Mouse (Mus musculus): ENCODE results near the gene Reep6. TPM values are rescaled to one million over a fixed set of nuclear protein-coding genes. Genes with fewer than 3 reads are reported as not detected.

The Reep6 gene
- total and polyA plus RNA-seq, 3 experiments, result 1.3 to 72.8 (median 49.5) TPM

DNA sequence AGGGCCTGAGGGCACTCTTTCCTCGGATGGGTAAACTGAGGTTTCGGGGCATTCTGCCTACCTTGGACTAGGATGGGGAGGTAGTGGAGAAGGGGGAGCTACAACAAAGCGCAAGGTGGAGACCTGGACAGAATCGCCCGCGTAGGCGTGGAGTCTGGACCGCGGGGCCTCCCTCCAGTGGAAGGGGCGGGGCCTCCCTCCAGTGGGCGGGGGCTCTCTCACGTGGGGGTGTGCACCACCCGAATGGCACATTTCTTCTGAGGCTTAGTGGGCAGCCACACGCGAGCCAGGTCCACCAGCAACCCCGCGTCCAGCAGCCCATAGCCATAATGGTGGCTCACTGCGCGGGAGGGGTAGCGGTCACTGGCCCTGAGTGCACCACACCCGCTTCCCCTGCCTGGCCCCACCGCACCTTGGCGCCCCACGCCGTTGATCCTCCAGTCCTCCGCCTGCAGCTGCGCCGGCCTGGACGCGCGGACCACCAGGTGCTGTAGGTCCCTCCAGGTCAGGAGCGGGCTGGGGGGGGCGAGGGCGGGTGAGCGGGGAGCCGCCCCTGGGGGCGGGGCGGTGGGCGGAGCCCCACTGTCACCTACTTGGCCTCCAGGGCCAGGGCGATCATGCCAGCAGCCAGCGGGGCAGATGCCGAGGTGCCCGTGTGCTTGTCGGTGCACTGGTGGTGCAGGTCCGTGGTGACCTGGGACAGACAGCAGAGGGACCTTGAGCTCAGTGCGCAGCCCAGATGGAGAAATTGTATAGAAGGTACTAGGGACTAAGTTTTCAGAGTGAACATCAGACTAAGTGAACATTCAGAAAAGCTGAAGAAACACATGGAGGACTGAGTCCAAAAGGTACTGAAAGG lies 6.3 kb upstream of the Reep6 start:
- H3K36me3 ChIP-seq (replicated peaks), result peaks cover 28% of the 10 kb centered on the region
- no peak for TF ChIP-seq GATA2 (IDR thresholded peaks at IDR 0.05; ENCODE audit: borderline replicate concordance, low read depth, low read length)
- no peak for TF ChIP-seq POLR2AphosphoS5 (IDR thresholded peaks at IDR 0.05; ENCODE audit: insufficient replicate concordance, low read depth, low read length)
- TF ChIP-seq GATA1 (IDR thresholded peaks at IDR 0.05; ENCODE audit: borderline replicate concordance, low read length), result no peak
- TF ChIP-seq CTCF (IDR thresholded peaks at IDR 0.05; ENCODE audit: low read depth, low read length), result no peak
- TF ChIP-seq TAL1 (conservative IDR thresholded peaks at IDR 0.05; ENCODE audit: low read depth, low read length), result no peak
- H3K4me1 ChIP-seq (ENCODE audit: insufficient read depth, low read depth, low read length), result peaks cover 80% of the 10 kb centered on the region
- no peaks in the 10 kb centered on the region for H3K9me3 ChIP-seq (replicated peaks)
- H3K4me3 ChIP-seq (ENCODE audit: low read depth, low read length), result peak overlapping the region; percentile 93
- DNase-seq (ENCODE audit: low spot score), result peak; percentile 82
- H3K27me3 ChIP-seq (ENCODE audit: insufficient read depth, low read length), result no peaks in the 10 kb centered on the region; the same call in 1 of the 2 replicates
- ATAC-seq (ENCODE audit: extremely low read depth, insufficient number of reproducible peaks, low FRiP score, poor library complexity, severe bottlenecking), result no peak

- Histone ChIP-seq H3K36me3 (replicated peaks) (peaks cover 19% of the 10 kb centered on the region), H3K4me3 (ENCODE audit: low read depth, low read length) (peak overlapping the region; percentile 93), H3K9me3 (replicated peaks) (no peaks in the 10 kb centered on the region), H3K4me1 (ENCODE audit: insufficient read depth, low read depth, low read length) (peaks cover 80% of the 10 kb centered on the region), H3K27me3 (ENCODE audit: insufficient read depth, low read length) (no peaks in the 10 kb centered on the region; the same call in 1 of the 2 replicates)
- ATAC-seq (ENCODE audit: extremely low read depth, insufficient number of reproducible peaks, low FRiP score, poor library complexity, severe bottlenecking) (no peak), DNase-seq (ENCODE audit: low spot score) (no peak)
- TF ChIP-seq POLR2AphosphoS5 (IDR thresholded peaks at IDR 0.05; ENCODE audit: insufficient replicate concordance, low read depth, low read length) (no peak), CTCF (IDR thresholded peaks at IDR 0.05; ENCODE audit: low read depth, low read length) (no peak), GATA2 (IDR thresholded peaks at IDR 0.05; ENCODE audit: borderline replicate concordance, low read depth, low read length) (no peak), GATA1 (IDR thresholded peaks at IDR 0.05; ENCODE audit: borderline replicate concordance, low read length) (no peak), TAL1 (conservative IDR thresholded peaks at IDR 0.05; ENCODE audit: low read depth, low read length) (no peak)
These were observed 5.4 kb upstream of the Reep6 start for GRCm38 (mm10) chr10:80324120-80325037.

- no peaks in the 10 kb centered on the region; the same call in 1 of the 2 replicates for H3K27me3 ChIP-seq (ENCODE audit: insufficient read depth, low read length)
- peaks cover 79% of the 10 kb centered on the region for H3K4me1 ChIP-seq (ENCODE audit: insufficient read depth, low read depth, low read length)
- no peak for DNase-seq (ENCODE audit: low spot score)
- ATAC-seq (ENCODE audit: extremely low read depth, insufficient number of reproducible peaks, low FRiP score, poor library complexity, severe bottlenecking), result no peak
- H3K4me3 ChIP-seq (ENCODE audit: low read depth, low read length), result peak overlapping the region; percentile 53
- H3K9me3 ChIP-seq (replicated peaks), result no peaks in the 10 kb centered on the region
- TF ChIP-seq GATA1 (IDR thresholded peaks at IDR 0.05; ENCODE audit: borderline replicate concordance, low read length) (no peak), TAL1 (conservative IDR thresholded peaks at IDR 0.05; ENCODE audit: low read depth, low read length) (no peak), GATA2 (IDR thresholded peaks at IDR 0.05; ENCODE audit: borderline replicate concordance, low read depth, low read length) (no peak), CTCF (IDR thresholded peaks at IDR 0.05; ENCODE audit: low read depth, low read length) (no peak), POLR2AphosphoS5 (IDR thresholded peaks at IDR 0.05; ENCODE audit: insufficient replicate concordance, low read depth, low read length) (no peak)
- H3K36me3 ChIP-seq (replicated peaks), result peaks cover 16% of the 10 kb centered on the region
These were observed 4.7 kb upstream of the Reep6 start for GRCm38 (mm10) chr10:80325045-80325444.

DNA sequence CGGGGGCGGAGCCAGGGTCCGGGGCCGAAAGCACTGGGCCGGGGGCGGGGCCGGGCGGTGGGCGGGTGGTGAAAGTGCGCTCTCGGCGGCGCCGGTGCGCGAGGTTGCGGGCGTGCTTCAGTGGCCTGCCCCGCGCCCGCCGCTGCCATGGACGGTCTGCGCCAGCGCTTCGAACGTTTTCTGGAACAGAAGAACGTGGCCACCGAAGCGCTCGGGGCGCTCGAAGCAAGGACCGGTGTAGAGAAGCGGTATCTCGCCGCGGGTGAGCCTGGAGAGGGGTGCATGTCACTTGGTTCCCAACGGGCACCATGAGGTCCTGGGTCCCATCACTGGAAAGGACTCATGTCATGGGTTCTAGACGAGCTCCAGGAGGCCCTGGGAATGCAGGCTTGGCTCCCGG lies 331 bp downstream of the Reep6 start:
- no peaks in the 10 kb centered on the region for H3K9me3 ChIP-seq (replicated peaks)
- DNase-seq (ENCODE audit: low spot score) (no peak), ATAC-seq (ENCODE audit: extremely low read depth, insufficient number of reproducible peaks, low FRiP score, poor library complexity, severe bottlenecking) (no peak)
- peaks cover 79% of the 10 kb centered on the region for H3K4me1 ChIP-seq (ENCODE audit: insufficient read depth, low read depth, low read length)
- peaks cover 28% of the 10 kb centered on the region for H3K36me3 ChIP-seq (replicated peaks)
- no peak for TF ChIP-seq POLR2AphosphoS5 (IDR thresholded peaks at IDR 0.05; ENCODE audit: insufficient replicate concordance, low read depth, low read length)
- TF ChIP-seq CTCF (IDR thresholded peaks at IDR 0.05; ENCODE audit: low read depth, low read length), result no peak
- TF ChIP-seq GATA1 (IDR thresholded peaks at IDR 0.05; ENCODE audit: borderline replicate concordance, low read length), result no peak
- no peak for TF ChIP-seq GATA2 (IDR thresholded peaks at IDR 0.05; ENCODE audit: borderline replicate concordance, low read depth, low read length)
- no peak for TF ChIP-seq TAL1 (conservative IDR thresholded peaks at IDR 0.05; ENCODE audit: low read depth, low read length)
- H3K27me3 ChIP-seq (ENCODE audit: insufficient read depth, low read length), result no peaks in the 10 kb centered on the region
- H3K4me3 ChIP-seq (ENCODE audit: low read depth, low read length), result peak overlapping the region; percentile 75

DNA sequence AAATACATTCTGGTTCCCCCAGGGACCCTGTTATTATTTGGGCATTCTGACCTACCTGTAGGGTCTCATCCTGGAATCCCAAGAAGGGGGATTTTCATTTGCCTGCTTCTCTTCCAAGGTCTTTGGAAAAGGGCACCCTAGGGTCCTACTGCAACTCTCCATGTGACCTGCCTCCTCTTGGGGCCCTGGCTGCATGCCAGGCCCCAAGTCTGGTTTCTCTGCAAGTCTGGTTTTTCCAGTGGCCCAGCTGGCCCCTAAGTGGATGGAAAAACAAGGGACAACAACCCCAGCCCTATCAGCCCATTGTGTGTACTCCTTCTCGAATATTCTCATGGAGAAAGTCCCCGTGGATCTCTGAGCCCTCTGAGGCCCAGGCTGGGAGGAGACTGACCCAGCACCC lies 1.1 kb downstream of the Reep6 start:
- Histone ChIP-seq H3K27me3 (ENCODE audit: insufficient read depth, low read length) (no peaks in the 10 kb centered on the region), H3K9me3 (replicated peaks) (no peaks in the 10 kb centered on the region), H3K4me1 (ENCODE audit: insufficient read depth, low read depth, low read length) (peaks cover 74% of the 10 kb centered on the region), H3K4me3 (ENCODE audit: low read depth, low read length) (peak overlapping the region; percentile 75; the same call in 1 of the 2 replicates), H3K36me3 (replicated peaks) (peaks cover 36% of the 10 kb centered on the region)
- no peak for ATAC-seq (ENCODE audit: extremely low read depth, insufficient number of reproducible peaks, low FRiP score, poor library complexity, severe bottlenecking)
- no peak for DNase-seq (ENCODE audit: low spot score)
- TF ChIP-seq POLR2AphosphoS5 (IDR thresholded peaks at IDR 0.05; ENCODE audit: insufficient replicate concordance, low read depth, low read length) (no peak), GATA2 (IDR thresholded peaks at IDR 0.05; ENCODE audit: borderline replicate concordance, low read depth, low read length) (no peak), CTCF (IDR thresholded peaks at IDR 0.05; ENCODE audit: low read depth, low read length) (no peak), TAL1 (conservative IDR thresholded peaks at IDR 0.05; ENCODE audit: low read depth, low read length) (no peak), GATA1 (IDR thresholded peaks at IDR 0.05; ENCODE audit: borderline replicate concordance, low read length) (no peak)

All from G1E (cell line).